Mouse (Mus musculus) telencephalon, adult 2 months (tissue): ENCODE results near the gene Eps8.

Source experiments
- DNase-seq: peaks from one replicate; pipeline ENCODE4 v3.0.0-alpha.2; 2011; ENCODE audit warnings: low read depth, low spot score

The Eps8 gene

DNA sequence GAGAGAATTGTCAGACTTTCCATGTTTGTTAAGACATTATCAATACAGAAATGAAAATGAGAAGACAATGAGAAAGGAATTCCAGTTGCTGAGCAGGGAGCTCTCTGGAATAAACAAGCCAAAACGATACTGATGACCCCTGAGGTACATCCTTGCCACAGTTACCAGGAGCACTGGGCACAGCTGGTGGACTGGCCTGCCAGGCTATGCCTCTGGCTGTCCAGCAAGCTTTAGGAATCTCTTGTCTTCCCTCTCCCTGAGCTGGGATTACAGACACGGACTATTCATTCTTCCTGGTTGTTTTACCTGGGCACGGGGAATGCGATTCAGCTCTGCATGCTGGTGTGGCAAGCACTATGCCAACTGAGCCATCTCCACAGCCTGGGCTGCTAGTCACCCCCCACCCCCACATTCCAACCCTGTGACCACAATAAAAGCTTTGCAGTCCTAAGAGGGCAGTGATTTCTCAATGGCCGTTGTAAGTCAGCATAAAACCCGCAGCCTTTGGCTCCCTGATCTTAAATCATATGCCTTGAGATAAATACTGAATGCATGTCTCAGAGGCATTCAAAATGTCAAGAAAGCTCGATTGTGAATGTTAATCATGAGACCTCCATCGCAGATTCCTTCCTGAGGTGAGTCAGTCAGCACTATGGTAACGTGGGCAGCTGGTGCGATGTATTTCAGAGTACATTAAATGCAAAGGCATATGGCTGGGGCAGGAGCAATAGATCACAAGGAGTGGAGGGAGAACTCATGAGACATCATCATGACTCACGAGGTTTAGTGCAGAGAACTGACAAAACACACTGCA is 134.9 kb downstream of the Eps8 start:
- peak; percentile 28 for DNase-seq

DNA sequence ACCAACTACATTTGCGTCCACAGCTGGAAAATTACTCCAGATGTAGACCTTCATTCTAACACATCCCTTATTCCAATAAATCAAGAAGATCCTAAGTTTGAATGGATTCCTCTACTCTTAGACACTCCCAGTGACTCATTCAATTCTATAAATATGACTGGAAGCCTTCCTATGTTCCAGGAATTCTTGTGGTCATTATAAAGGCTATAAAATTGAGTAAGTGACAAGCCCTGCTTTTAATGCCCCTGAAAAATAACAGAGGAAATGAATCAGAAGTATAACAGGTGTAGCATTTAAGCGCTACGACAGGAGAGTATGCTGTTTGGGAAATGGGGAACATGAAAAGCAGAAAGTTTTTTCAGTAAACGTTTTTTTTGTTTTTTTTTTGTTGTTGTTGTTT is 139.8 kb downstream of the Eps8 start:
- no peak for DNase-seq

DNA sequence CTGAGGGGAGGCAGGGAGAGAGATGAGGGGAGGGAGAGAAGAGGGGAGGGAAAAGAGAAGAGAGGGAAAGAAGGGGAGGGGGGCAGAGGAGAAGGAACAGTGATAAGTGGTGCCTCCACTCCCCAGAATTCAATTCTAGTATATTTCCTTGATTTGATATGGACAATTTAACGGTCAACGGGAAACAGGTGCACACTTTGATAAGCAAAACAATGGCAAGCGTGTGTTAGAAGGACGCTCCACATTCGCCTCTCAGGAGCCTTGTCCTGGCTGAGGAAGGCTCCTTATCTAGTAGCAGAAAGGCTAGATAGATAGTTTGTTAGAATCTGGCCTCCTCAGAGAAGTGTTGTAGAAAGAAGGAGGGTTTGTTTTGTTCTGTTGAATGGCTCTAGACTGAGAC is 141.9 kb downstream of the Eps8 start:
- no peak for DNase-seq

DNA sequence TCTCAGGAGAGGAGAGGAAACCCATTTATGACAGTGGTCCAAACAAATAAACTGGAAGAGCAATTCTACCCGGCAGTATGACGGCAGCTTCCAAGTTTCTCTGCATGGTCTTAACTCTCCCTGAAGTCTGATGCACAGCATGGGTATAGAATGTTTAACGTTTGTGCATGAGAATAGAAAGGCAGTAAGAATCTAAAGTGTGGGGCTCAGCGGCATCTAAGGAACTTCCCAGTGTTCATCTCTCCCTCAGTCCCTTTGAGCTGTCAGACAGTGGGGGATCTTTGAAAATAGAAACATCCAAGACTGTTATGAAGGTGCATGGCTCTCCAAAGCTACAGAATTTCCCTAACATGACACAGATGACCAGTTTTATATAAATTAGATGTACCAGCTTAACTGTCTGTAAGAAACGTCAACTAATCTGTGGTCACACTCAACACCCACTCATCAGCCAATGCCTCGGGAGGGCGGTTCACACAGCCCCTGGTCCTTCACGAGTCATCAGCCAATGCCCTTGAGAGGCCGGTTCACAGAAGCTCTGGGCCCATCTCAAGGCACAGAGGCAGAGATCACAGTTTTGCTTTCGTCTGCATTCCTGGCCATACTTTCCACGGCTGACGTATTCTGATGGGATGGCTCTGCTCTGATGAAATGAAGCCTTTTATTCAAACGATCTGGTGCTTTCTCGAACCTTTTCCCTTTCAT is 145.2 kb downstream of the Eps8 start:
- DNase-seq = no peak

DNA sequence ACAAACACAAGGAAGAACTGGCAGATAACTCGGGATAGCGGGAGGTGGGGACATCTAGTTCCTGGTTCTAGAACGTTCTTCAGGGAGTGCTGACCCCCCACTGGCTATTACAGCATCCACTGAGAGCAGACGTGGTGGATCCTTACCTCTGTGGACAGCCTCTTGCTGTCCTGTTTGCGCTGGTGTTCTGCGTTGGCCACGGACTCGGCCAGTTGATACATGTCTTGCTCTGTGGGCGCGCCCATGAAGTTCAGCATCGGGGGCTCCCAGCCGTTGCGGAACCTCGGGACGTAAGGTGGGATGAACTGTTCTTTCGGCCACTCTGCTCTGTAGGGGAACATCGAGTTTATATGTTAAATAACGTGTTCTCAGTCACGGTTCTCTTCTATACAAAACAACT is 145.7 kb downstream of the Eps8 start:
- no peak for DNase-seq

DNA sequence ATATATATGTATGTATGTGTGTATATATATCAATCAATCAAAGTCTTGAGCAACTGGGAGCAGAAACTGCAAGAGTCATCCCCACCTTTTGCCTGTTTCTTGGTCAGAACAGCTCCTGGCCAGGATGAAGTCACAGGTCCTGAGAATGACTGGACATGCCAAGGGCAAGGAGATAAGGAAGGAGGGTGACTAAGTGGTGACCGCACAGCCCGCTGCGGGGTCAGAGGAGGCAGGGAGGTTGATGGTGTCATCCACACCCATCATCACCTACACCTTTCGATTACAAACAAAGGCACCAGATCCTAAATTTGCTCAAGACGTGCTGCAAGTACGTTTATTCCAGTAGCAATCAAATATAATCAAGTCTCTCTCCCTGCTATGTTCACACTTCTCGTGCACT is 148.1 kb downstream of the Eps8 start:
- no peak for DNase-seq

DNA sequence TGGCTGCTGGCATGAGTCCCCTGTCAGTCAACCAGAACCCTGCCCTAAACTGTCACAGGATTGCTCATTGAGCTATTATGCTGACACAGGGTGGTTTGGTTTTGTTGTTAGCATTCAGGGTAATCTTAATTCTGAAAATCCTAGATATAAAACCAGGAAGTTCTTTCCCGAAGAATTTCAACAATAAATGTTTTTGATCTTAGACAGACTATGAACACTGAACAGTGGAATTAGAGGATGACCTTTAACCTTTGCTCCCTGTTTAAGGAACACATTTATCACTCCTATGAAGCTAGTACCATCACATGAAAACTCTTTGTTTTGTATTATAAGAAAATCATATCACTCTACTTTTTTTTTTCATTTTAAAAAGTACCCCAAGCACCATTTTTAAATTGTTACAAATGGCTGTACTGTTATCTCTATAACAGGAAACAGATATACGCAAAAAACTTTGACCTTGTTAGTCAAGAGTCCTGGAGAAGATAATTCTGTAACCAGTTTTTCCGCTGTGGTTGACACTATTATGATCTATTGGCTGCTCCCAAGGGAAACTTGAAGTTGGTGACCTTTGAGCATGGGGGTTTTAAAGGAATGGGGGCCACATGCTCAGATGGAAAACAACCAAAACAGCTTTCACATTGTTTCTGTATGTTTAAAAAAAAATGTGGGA is 149.0 kb downstream of the Eps8 start:
- DNase-seq = no peak

DNA sequence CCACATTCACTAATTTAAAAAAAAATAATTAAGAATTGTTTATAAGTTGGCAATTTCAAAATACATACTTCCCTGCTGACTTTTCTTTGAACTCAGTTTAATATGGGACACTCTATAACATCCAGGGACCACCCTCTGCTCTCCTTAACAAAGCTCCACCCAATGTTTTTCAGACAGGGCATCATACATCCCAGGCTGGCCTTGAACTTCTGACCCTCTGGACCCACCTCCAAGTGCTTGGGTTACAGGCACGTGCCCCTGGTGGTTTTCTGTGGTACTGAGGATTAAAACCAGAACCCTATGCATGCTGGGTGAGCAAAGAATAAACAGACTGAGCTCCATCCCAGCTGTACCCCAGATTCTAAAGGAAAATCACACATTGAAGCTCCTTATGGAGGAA is 150.6 kb downstream of the Eps8 start:
- no peak for DNase-seq

DNA sequence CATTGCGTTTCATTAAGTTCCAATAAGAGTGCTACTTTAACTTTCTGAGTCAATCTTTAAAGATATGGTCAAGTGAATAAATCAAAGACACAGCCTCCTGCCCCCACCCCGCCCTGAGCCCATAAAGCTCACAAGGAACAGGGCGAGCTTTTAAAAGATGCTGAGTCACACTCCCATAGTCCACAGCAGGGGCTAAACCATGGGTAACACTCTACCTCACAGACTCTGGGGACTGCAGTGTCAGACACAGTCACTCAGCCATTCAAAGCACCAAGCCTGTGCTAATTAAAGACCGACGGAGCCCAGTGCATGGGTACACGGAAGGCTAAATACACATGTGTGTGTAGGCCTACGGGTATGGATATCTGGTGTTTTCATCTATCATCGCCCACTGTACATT is 151.2 kb downstream of the Eps8 start:
- DNase-seq = no peak

DNA sequence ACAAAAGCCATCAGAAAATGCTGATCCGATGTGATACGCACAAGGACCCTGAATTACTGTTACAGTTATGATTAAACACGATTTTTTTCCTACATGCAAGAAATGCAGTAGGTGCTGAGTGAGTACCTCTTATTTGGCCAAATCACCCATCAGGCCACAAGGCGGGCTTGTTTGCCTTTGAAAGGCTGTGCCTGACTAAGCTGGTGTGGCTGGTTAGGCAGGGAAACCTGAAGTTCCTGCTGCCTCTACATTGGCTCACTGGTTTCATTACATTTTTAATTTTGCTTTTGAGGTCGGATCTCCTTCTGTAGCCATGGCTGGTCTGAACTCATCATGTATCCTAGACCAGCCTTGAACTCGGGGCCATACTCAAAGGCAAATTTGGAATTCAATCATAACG is 151.7 kb downstream of the Eps8 start:
- DNase-seq = no peak

DNA sequence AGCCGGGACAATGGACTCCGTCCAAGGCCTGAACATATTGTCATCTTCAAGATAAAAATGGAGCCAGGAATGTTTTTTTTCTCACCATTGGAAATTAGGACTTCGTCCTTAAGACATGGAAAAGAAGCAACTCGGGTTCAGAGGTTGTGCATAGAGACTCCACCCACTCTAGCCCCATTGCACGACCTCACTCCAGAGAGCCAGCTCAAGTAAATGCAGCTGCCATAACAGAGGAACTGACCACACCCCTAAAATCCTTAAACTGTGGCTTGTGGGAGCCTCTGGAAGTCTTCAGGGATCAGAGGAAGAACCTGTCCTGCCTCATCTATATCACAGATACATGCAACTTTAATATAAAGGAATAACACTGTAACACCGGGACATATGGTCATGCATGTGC is 155.9 kb downstream of the Eps8 start:
- no peak for DNase-seq

DNA sequence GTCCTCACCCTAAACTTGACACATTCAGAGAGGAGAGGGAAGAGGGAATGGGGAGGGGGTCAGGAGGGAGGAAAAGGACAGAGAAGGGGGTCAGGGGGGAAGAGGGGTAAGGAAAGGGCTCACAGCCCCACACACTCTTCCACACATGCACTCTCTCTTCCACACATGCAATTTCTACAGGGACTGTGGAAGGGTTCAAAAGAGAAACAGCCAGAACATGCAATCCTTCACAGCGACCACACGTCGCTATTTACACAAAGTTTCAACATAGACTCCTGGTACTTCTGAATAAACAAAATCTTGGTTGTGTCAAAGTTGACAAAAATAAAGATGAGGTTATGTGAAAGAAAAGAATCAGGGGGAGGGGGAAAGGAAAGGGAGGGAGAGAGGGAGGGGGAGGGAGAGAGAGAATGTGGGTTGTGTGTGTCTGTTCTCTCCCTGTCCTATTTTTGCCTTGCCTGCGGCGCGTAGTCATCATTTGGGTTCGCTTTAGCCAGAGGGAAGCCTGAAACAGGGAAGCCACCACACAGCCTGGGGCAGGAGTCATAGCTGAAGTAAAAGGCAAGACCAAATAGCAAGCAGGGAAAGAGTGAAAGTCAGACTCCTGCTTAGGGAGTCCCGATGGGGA is 157.4 kb downstream of the Eps8 start:
- DNase-seq = no peak

DNA sequence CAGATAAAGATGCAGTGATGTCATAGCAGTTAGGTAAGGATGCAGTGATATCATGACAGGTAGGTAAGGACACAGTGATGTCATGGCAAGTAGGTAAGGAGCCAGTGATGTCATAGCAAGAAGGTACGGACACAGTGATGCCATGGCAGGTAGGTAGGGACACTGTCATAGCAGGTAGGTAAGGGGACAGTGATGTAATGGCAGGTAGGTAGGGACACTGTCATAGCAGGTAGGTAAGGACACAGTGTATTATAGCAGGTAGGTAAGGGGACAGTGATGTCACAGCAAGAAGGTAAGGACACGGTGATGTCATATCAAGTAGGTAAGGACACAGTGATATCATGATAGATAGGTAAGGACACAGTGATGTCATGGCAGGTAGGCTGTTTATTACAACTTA is 158.1 kb downstream of the Eps8 start:
- no peak for DNase-seq

DNA sequence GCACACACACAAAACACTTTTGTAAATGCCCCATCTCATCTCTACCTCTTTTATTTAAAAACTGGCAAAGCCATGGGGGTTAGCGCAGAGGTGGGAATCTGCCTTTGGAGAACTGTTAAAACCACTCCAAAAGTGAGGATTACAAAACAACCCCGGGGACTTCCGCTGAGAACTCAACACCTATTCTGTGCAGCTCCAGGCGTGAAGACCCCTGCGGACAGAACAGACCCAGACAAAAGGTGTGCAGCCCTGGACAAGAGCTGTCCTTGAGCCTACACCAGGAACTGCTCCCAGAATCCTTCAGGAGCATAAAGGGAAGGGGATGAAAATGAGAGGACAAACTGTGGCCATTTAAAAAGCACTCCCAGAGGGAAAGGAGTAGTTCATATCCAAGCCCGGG is 159.4 kb downstream of the Eps8 start:
- no peak for DNase-seq

DNA sequence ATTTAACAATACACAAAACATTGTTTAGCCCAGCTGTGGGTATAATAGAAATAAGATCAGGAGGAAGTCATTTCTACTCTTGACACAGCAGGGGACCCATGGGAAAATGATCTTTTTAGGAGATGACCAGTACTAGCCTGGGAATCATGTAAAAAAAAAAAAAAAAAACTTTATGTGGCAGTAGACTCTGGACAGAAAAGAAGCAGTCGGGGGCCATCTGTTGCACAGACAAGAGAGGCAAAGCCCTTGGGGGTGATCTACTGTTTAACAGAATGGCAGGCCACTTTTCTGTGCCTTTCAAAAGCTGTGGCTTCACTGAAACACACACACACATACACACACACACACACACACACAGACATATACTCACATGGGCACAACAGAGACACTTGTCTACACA is 159.9 kb downstream of the Eps8 start:
- DNase-seq = no peak

DNA sequence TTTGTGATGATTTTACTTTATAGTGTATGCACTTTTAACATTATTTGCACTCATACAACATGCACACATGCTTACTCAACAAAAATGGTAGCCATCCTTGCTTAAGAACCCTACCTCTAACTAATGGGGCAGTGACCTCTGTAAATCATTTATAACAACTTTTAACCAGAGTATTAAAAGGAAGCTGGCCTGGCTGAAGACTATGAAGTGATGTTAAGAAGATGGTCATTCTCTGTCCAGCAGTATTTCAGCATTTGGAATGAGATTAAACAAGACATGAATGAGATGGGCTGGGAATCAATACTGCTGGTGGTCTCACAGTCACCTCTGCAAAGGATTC is 160.6 kb downstream of the Eps8 start:
- no peak for DNase-seq

DNA sequence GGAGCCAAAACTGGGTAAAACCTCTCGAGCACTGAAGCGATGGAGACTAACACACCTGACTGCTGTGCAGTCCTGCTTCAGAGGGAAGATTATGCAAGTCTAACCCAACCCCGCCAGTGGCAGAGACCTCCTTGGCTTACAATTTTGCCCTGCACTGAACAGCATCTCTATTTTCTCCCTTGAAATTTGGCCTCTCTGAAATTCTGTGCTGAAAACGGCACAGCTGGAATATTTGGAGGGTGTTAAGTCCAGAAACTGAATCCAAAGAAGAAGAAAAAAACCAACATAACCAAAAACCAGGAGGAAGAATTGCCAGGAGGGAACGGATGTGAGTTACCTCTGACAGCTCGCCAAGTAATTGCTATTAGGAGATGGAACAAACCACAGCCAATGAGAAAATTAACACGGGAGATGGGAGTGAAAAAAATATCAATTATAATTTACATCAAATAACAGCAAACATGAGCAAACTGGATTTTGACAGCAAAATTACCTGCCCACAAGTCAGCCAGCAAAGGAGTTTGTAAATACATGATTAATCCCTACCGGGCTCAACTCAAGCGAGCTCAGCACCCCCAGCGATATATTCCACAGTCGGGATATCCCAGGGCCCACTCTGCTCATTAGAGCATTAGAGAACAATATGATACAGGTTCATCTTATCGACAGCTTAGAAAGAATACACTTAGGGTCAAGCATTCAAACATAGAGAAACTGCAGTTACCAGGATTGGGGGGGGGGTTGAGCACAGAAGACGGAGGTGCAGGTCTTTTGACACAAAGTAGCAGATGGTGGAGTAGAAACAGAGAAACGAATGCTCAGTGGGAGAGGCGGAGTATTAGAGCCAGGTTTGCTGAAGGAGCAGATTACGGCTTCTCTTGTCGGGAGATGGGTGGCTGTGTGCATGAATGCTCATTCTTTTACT is 161.2 kb downstream of the Eps8 start:
- no peak for DNase-seq

DNA sequence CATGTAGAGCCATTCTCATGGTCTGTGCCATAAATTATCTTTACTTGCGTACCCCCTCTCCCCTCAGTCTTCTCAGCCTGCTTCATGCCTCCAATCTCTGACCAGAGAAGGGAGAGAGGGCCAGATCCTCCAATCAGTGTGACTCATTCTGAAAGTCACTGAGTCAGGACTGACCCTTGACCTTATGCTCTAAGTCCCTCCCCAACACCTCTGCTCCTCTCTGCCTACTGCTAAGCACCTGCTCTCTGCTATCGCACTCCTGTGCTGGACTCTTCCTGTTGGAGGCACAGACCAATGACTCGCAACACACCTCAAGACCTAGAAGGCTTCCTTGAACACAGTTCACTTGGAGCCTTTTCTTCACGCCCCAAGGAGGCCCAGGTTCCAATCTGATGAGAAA is 162.1 kb downstream of the Eps8 start:
- no peak for DNase-seq

DNA sequence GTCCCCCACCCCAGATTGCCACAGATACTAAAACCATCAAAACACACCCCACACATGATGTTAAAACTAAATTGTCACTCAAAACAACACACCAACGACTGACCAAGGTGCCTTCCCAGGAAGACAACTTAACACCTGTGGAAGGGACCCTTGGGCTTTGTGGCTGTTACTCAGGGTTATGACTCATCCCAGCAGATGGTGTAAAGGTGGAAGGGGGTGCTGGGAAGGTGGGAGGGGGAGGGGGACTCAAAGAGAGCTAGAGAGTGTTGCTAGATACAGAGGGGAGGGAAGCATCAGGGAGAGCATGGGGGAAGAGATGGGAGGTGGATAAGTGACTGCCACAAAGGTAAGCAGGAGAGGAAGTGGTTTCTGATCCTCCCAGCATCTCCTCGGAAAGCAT is 163.0 kb downstream of the Eps8 start:
- DNase-seq = no peak

DNA sequence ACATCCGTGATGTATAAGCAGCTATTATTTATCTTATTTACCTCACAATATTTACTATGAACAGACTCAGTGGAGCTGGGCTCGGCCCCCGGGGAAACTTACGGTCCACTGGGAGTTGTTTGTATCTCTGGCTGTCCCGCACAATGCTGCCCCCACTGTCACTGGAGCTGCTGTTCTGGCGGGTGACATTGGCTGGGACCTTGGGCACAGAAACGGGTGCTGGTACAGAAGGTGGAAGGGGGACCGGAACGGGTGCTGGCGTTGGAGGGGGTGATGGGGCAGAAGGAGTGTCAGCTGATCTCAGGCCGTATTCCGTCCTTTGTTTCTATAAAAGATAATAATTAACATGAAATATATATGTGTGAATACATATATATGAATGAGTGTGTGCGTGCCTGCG is 164.6 kb downstream of the Eps8 start:
- no peak for DNase-seq

DNA sequence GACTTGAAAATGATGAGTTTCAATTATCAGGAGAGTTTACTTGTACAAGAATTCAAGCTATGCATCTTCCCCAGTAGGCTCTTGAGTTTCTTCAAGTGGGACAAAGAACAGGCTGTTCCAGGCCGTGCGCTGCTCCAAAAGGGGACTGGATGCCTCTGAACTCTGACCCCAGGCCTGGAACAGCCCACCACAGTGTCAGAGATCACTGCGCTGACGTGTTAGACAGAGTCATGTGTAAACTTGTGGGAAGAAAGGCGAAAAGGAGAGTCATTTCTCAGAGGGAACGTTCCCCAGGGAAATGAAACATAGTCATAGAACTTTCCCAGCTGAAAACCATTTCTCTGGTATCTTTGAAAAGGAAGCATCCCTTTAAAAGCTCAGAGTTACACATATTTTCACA is 167.2 kb downstream of the Eps8 start:
- DNase-seq = no peak
